Mouse (Mus musculus) cerebellum, postnatal 25 days (tissue): ENCODE measurements around the gene Lonrf2.

ENCODE experiments used
- DNase-seq, 2 experiments: peaks; one replicate each; pipeline ENCODE4 v3.0.0; 2021; ENCODE audit warnings: mixed read lengths in 2 of 2

The Lonrf2 gene

DNA sequence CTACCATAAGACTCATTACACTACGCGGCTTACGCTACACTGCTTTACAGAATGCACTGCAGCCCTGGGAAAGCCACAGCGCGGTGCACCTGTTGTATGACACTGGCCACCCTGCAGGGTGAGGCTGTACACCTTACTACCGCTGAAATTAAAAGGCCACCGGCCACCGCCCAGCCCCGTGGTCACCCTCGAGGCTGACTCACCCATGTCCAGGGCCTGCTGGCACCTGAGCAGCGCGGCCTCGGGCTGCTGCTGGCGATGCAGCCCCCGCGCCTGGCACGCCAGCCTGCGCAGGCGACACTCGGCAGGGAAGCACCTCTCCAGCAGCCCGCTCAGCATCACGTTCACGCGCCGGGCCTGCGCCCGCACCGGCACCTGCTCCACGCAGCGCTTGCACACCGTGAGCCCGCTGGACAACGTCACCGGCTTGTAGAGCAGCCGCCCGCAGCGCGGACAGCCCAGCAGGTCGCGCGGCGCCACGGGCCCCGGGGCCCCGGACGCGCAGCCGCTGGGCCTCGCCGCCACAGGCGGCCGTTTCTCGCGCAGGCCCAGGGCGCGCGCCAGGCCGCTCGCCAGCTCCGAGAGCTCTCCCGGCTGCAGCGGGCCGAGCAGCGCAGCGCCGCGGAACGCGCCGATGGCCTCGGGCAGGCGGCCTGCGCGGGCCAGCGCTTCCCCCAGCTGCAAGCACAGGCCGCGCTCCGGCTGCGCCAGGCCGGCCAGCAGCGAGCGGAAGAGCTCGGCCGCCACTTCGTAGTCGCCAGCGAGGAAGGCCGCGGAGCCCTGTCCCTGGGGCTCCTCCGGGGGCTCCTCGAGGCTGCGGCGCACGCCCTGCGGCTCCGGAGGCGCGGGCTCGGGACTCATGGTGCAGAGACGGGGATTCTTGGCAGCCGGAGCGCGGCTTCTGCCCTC, 689 bp downstream of the Lonrf2 start:
- peak; percentile 82 to 87 for DNase-seq

DNA sequence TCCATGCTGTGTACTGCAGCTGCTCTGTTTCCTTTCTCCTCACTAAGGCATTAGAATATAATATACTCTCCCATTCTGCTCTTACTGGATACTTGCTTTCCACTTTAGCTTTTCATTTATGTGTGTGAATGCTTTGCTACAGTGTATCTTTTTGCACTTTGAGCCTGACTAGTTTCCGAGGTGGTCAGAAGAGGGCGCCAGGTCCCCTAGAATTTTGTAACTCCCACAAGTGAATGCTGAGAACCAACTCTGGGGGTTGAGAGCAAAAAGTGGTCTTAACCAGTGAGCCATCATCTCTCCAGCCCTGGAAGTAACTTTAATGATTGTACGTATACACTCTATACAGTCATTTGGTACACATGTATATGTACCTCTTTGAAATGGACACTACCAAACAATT, 1.6 kb downstream of the Lonrf2 start:
- peak; percentile 56 to 71 for DNase-seq

DNA sequence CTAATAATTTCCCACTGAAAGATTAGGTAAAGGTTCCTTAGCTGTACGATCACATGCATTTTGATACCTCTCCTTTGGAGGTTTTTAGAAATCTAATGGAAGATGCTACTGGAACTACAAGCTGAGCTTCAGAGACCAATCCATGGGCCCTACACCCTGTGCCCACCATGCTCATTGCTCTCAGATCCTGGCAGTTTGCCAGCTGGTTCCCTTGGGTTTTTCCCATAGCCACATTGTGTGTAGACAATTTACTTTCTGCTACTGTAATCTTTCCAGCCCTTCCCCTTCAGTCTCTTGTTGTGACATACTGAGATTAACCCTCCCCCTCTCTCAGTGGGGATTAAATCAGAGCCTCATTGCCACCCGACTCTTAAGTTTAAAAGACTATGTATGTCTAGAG, 11.6 kb downstream of the Lonrf2 start:
- no peak for DNase-seq

DNA sequence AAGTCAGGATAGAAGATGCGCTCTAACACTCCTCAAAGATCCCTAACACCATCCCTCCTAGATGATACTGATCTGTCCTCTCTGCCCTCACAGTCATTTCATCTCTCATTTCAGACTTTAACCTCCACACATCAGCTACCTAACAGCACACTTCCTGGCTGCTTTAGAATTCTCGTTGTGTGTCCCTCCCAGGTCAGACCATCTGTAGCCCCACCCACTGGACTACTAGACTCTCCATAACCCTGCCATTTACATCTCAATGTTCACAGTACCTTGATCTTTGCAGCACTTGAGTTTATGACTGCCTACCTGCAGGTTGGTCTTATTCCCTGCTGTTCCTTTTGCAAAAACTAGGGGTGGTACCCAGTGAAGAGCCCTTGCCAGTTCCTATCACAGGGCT, 12.7 kb downstream of the Lonrf2 start:
- DNase-seq, result no peak

DNA sequence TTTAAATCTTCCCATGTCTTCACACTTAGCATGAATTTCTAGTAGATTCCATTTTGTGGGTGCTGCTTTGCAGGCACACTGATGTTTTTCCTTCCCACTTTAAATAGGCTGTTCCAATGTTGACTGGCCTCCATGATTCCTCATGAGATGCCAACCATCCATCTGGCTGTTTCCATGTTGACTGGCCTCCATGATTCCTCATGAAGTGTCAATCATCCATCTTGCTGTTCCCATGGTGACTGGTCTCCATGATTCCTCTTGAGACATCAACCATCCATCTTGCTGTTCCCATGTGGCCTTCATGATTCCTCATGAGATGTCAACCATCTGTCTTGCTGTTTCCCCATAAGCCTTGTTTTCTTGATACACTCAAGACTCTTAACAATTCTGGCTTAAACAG, 16.8 kb downstream of the Lonrf2 start:
- no peak for DNase-seq

DNA sequence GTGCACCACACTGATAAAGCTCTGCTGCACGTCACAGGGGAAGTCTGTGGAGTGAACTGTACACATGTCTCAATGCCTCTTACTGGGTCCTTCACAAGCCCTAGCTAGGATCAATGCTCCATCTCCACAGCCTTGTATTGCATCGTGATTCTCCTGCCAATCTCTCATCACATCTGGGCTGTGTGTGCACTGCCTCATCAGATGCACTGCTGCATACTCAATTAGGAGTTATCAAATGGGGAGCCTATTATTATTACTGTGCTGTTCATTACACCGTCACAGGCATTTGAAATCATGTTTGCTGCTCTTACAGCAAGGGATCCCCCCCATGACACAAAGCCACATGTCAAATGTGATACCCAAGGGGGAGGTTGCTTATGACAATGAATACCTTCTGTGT, 18.8 kb downstream of the Lonrf2 start:
- no peak for DNase-seq

DNA sequence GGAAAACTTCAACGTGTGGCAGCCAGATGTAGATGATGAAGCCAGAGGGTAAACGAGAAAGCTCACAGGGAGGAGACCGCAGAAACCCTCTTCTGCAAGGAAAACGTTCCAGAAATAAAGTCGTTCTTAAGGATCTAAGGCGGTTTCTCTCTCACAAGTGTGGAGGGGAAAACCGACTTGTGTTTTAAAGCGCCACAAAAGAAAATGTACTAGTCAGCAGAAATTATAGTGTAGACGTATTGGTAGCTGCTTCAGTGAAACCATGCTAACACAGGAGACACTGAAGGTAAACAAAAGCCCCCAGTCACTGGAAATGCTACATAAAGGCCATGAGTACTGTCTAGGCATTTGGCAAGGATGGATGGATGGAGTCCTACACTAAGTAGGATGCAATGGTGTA, 19.2 kb downstream of the Lonrf2 start:
- DNase-seq, result no peak

DNA sequence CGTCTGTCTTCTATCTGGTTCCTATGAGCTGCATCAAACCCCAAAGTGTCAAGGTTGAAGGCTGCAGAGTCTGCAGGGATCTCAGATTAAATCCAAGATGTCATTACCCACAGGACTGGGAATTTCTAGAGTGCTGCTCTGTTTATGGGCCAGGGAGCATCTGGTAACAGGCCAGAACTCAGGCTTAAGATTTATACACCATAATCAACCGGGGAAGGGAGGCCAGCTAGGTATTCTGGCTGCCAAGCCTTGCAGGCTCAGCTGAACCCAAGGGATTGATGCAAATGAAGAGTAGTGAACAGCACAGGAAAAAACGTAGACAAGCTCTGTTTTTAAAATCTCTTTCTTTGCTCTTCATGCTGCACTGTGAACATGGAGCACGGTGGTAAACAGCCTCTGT, 20.2 kb downstream of the Lonrf2 start:
- peak; percentile 44 to 55 for DNase-seq

DNA sequence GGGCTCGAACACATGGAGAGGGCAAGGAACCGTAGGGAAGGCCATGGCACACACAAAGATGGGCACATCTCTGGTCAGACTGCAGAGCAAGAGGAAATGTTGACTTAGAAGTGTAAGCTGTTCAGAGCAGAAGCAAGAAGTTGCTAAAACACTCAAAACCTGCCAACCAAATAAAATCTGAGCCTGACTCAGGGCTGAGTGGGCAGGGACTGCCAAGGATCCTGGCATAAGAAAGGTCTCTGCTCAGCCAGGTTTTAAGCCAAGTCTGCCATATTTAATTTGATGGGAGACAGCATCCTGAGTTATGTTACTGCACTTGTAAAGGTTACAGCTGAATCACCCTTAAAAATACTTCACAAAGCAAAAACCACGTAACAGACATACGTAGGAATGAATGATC, 29.4 kb downstream of the Lonrf2 start:
- no peak for DNase-seq

DNA sequence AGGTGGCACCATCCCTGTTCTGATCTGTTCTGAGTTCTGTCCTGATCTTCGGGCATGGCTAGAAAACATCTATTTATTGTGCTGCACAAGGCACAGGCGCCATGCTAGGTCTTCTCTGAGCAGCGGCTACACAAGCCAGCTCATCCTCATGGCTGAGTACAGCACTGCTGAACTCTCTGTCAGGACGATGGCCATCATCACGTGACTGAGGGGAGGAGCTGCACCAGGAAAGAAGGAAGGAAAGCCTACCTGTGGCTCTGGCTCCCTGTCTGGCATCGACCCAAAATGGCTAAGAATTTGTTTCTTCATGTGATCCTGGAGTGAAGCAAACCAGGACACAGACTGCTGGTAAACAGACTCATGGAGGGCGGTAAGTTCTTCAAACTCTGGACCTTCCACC, 36.1 kb downstream of the Lonrf2 start:
- DNase-seq, result no peak

DNA sequence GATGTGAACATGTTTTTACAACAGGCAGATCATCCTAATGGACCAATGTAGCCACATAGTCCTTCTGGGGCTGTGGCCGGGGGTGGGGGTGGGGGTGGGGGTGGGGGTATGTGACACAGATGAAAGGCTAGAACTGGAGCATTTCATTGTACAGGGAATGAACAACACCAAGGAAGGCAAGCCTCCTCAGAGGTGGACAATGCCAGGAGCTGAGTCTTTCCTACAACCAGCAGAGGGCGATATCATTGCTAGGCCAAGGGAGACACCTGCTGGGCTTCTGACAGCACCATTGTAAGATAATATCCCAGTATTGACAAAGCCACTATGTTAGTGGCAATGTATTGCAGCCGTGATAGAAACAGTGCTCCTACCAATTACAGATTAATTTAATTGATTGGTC, 37.2 kb downstream of the Lonrf2 start:
- DNase-seq, result peak in 1 of 2 experiments; percentile 52

DNA sequence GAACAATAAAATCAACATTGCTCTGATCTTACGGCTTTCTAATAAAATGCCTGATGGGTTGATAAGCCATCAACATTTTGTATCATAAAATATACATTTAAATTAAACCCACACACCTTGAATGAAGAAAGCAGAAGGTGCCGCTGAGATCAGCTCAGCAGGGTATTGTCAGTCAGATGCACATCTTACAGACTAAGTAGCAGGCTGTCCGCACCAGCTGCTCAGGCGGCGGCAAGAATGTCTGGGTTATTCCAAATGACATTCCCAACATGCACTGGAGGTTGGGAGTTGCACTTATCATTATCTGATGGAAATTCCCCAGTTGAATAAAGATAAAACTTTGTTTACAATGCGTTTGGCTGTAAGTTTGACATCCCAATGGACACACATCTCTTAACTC, 39.6 kb downstream of the Lonrf2 start:
- no peak for DNase-seq

DNA sequence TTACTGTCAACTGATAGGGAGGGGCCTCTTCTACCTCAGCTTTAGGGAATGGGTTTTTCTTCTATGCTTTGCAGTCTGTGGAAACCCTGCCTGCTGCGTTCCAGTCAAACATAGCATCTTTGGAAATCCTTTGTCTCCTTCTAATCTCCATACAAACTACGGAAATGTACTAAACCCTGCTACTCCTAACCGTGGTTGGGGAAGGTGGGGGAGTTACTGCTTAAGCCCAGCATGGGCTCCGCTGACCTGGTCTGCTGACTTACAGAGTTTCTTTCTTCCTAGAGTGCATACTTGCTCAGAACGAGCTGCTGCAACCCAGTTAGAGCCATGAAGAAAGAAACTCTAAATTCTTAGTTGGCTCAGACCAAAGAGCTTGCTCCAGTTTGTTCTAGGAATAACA, 41.0 kb downstream of the Lonrf2 start:
- no peak for DNase-seq

DNA sequence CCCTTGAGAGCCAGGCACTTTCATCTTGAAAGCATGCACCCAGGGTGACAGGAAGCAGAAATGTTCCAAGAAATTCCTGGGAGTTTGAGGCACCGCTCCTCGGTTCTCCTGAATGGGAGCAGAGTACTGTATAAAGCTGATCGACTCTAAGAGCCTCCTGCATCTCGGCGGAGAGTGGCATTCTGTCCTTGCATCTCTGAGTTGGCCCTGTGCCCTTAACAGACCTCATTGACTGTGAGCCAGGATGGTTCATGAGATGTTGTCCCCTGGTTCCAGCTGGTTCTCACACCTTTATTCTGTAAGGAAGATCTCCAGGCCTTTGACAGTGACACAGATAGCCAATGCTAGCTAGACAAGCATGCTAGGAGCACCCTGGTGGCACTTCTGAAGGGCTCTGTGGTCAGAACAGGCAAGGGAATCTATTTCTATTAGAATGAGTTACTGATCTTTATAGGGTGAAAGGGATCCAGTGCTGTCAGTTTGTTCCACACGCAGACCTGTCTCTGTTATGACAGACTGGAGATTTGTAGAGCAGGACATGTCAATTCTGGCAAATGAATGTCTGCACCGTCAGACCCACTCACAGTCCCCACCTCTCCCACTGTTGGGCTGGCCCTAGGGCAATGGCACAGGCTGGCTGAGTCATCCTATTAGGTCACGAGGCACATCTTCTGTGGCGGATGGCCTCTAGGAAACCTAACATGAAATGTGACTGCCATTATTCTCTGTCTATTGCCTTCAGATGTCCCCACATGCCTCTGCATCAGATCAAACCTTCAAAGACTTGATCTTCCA, 45.3 kb downstream of the Lonrf2 start:
- no peak for DNase-seq

DNA sequence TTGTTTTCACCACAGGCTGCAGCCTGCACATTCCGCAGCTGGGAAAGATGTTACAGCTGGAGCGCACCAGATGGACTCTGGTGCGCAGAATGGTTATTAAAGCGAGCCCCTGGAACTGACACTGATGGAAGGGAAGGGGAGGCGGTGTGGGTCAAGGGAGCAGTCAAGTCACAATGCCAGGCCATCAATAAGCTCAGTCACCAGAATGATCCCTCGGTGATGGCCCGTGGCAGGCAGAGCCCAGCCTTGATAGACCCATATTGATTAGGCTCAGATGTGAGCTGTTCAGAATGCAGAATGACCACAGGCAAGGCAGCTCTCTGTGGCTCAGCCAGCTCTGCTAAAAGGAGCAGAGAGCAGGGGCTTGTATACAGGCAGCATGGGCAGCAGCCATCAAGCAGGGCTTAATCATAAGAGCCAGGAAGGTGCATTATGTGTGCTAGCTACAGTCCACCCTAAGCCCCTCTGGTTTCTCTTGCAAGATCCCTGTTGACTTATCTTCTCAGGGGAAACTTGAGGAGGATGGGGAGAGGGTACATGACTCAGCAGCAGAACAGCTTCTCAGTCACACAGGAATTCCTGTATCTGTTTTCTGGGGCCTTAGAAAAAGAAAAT, 46.4 kb downstream of the Lonrf2 start:
- no peak for DNase-seq

DNA sequence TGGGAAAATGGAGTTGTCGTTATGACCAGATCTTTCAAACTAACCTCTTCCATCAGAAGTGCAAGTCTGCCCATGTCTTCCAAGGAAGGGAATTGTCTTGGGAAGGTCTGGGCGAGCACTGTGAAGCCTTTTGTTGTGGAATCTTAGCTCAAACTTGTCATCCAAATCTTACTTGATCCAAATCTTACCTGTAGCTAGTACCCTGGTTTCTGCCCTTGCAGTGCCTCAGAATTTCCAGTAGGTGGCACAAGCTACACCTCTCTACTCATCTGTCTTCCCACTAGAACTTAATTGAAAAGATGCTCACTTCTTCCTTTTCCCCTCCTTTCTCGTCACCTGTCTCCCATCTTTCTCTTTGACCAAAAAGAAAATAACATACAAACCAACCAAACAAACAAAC, 47.6 kb downstream of the Lonrf2 start:
- no peak for DNase-seq

DNA sequence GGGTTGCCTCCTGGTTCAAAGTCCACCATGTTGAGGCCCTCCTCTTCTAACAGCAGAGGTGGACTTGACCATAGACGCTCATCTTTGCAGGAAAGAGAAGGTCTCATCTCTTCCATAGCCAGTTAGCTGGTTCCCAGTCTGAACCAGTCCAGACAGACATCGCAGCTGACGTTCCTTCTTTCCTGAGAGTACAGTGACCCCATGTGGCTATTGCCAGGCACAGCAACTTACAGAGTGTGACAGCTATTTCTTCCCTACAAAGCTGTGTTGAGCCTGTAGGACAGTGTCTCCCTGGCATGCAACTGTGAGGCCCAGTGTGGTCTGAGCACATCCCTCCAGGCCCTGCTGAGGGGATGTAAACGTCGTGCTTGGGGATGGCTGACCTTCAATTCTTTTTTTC, 49.1 kb downstream of the Lonrf2 start:
- peak; percentile 60 to 74 for DNase-seq

DNA sequence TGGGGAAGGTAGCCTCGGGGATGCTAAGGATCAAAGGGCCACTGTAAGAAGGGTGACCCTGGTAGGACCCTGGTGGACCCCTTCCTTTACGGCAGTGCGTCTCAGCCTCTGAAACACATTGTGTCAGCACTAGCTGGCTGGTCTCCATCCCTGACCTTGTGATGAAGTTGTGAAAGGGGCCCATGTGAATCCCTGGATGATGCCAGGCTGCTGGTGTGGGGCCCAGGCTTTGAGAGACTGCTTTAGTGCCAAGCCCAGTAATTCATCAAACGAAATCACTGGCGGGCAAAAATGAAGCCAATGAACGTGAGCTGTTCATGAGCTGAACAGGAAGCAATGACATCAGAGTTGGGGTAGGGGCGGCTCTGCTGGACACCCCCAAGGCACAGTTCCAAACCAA, 50.2 kb downstream of the Lonrf2 start:
- no peak for DNase-seq

DNA sequence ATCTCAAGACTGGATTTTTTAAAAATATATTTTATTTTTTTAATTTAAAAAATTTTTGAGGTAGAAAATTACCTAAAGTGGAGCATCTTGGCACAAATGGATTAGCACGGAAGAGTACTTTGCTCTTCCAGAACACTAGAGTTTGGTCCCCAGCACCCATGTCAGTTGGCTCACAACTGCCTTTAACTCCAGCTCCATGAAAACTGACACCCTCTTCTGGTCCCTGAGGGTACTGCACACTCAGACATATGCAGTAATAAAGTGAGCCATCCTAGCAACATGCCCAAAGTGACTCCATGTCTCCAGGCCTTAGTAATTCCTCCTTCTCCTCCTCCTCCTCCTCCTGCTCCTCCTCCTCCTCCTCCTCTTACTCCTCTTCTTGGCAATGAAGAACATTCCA, 58.2 kb downstream of the Lonrf2 start:
- no peak for DNase-seq

DNA sequence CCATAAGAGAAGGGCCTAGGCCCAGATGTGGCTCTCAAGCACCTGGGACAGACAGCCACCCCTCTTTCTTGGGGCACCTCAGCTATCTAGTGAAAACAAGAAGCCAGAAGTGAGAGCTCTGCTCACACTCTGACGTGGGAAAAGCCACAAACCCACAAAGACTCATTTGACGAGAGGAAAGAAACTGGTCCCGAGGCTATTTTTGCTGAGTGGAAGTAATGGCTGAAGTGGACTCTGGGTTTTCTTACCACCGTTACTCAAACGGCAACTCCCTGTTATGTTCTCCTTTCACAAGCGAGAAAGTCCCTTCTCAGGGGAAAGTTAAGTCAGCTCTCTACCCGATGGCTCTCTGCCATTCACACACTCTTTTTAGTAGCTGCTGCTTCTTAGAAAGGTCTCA, 59.0 kb downstream of the Lonrf2 start:
- DNase-seq, result no peak

DNA sequence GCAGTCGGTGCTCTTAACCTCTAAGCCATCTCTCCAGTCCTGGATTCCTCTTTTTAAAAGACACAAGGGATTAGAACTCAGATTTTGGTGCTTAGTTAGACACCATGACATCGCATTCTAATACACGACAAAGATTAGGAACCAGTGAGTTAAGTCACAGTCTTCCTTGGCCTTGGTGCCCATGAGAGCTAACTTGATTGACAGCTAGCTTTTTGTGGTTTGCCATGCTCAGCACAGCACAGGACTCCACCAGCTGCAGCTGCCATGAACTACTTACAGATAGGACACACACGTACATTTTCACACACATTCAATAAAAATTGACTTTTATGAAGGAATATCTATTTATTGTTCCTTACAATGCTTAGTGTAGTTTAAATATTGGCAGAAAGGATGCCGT, 60.8 kb downstream of the Lonrf2 start:
- no peak for DNase-seq

DNA sequence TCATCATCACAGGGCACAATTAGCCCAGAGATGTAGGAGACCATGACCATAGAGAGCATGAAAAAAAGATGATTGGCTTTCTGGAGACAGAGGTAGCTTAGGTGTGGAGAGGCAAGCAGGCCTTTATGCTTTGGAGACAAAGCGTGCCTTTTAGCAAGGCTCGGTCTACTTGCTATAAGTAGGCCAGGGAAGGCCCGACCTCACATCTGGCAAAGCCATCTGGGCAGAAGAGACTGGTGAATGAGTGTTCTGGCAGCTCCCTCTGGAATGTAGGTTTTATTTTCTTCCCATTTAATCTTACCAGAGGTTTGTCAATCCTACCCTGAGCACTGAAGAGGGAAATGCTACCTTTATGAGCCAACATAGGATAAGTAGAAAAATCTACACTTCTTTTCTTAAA, 65.8 kb downstream of the Lonrf2 start:
- DNase-seq, result no peak

DNA sequence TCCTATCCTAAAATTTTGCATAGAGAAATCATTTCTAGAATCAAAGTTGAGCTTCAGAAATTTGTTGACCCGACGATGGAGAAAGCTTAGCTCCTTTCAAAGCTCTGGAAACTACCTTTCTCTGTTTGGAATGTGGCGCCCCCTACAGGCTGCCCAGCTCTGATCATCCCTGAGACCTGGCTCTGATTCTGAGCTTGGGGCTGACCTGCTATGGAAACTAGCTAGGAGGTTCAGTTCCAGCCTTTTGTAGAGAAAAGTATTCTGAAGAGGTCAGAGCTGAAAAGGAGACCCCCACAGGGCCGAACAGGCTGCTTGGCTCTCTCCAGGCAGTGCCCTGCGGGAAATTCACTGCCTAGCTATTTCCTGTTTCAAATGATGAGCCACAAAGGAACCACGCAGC, 66.6 kb downstream of the Lonrf2 start:
- DNase-seq, result peak; percentile 81 to 89

DNA sequence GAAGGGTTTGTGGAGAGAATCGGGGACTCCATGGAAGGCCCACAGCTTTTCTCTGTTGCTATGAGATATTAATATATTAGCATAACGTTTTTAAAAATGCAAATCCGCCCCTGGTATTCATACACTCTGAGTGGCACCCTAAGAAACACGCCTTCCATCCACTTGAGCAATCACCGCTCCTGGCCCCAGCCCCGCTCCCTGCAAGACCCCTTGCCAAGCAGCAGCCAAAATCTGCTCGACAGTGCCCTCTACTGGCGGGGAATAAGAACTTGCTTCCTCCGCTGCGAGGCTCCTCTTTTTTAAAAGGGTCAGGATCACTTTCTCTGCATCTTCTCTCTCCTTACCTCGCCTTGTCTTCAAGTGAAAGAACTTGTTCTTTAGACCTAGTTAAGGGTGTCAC, 68.7 kb downstream of the Lonrf2 start:
- peak; percentile 75 to 84 for DNase-seq
